Mouse (Mus musculus) heart, embryonic 10.5 days (tissue): Measurements from ENCODE around the gene Lin7a. TPM values are rescaled to one million over a fixed set of nuclear protein-coding genes. Genes with fewer than 3 reads are reported as not detected.

Source experiments
- DNase-seq: peaks from one replicate; pipeline ENCODE4 v3.0.0-alpha.2; 2017; ENCODE audit warnings: low spot score
- H3K27ac ChIP-seq: fragments of 300-500 bp; sonication (generic); 2 replicates; pipeline ENCODE4 v1.5.1; 2016; ENCODE audit warnings: mild to moderate bottlenecking
- H3K27me3 ChIP-seq: fragments of 300-500 bp; sonication (generic); 2 replicates; pipeline ENCODE4 v1.6.1; 2016; ENCODE audit warnings: mild to moderate bottlenecking; ENCODE audit not compliant: poor library complexity, insufficient read depth, severe bottlenecking
- H3K36me3 ChIP-seq: fragments of 300-500 bp; sonication (generic); 2 replicates; pipeline ENCODE4 v1.6.1; 2016; ENCODE audit warnings: mild to moderate bottlenecking, moderate library complexity
- H3K4me1 ChIP-seq: fragments of 300-500 bp; sonication (generic); 2 replicates; pipeline ENCODE4 v1.6.1; 2016; ENCODE audit warnings: mild to moderate bottlenecking
- H3K4me3 ChIP-seq: fragments of 300-500 bp; sonication (generic); 2 replicates; pipeline ENCODE4 v1.5.1; 2016; ENCODE audit warnings: mild to moderate bottlenecking, moderate library complexity
- H3K9me3 ChIP-seq: fragments of 300-500 bp; sonication (generic); 2 replicates; pipeline ENCODE4 v1.6.1; 2016; ENCODE audit warnings: mild to moderate bottlenecking, moderate library complexity
- WGBS: fragments of 180-500 bp; shearing (Covaris S2); methylation state at CpG from one replicate; pipeline ENCODE4 v1.1.7; 2016; 5-methylcytosine and 5-hydroxymethylcytosine counted together
- polyA plus RNA-seq: library from polyadenylated mRNA; unstranded; fragments of >200 nt; fragmentation: Nextera tagmentation; extraction: Ambion mirVana; gene quantifications from 2 replicates; pipeline ENCODE4 v1.2.1, GENCODE M21; 2016

The Lin7a gene
- polyA plus RNA-seq, 1 experiment from 2014 or later, result 2.1 TPM

GRCm38 (mm10) chr10:107325558-107325957, 54.1 kb downstream of the Lin7a start:
- no peak for DNase-seq
- no peaks in the 10 kb centered on the region for H3K36me3 ChIP-seq
- H3K9me3 ChIP-seq, result no peaks in the 10 kb centered on the region
- no peaks in the 10 kb centered on the region for H3K4me1 ChIP-seq
- H3K27me3 ChIP-seq, result no peaks in the 10 kb centered on the region
- no peak overlapping the region for H3K27ac ChIP-seq
- no peak overlapping the region for H3K4me3 ChIP-seq
- WGBS, result 88% methylated on average over 5 of the region's 5 CpGs

GRCm38 (mm10) chr10:107339524-107339923, 68.0 kb downstream of the Lin7a start:
- DNase-seq, result no peak
- no peak overlapping the region for H3K27ac ChIP-seq
- H3K36me3 ChIP-seq, result no peaks in the 10 kb centered on the region
- WGBS, result 82% methylated on average over 3 of the region's 3 CpGs
- no peaks in the 10 kb centered on the region for H3K4me1 ChIP-seq
- no peaks in the 10 kb centered on the region for H3K9me3 ChIP-seq
- no peak overlapping the region for H3K4me3 ChIP-seq
- H3K27me3 ChIP-seq, result no peaks in the 10 kb centered on the region

- H3K36me3 ChIP-seq, result no peaks in the 10 kb centered on the region
- H3K4me3 ChIP-seq, result no peak overlapping the region
- no peak for DNase-seq
- no peaks in the 10 kb centered on the region for H3K9me3 ChIP-seq
- no peaks in the 10 kb centered on the region for H3K27me3 ChIP-seq
- H3K27ac ChIP-seq, result no peak overlapping the region
- H3K4me1 ChIP-seq, result no peaks in the 10 kb centered on the region
- 81% methylated on average over 4 of the region's 4 CpGs for WGBS
Measured at GRCm38 (mm10) chr10:107341151-107341550, 69.7 kb downstream of the Lin7a start.

- H3K27ac ChIP-seq, result no peak overlapping the region
- 48% methylated on average over 3 of the region's 3 CpGs for WGBS
- no peaks in the 10 kb centered on the region for H3K4me1 ChIP-seq
- no peaks in the 10 kb centered on the region for H3K9me3 ChIP-seq
- no peak overlapping the region for H3K4me3 ChIP-seq
- H3K36me3 ChIP-seq, result no peaks in the 10 kb centered on the region
- no peaks in the 10 kb centered on the region for H3K27me3 ChIP-seq
- DNase-seq, result no peak
Measured at GRCm38 (mm10) chr10:107344200-107344599, 72.7 kb downstream of the Lin7a start.

- WGBS, result 77% methylated on average over 3 of the region's 3 CpGs
- no peak overlapping the region for H3K27ac ChIP-seq
- no peaks in the 10 kb centered on the region for H3K4me1 ChIP-seq
- H3K4me3 ChIP-seq, result no peak overlapping the region
- H3K36me3 ChIP-seq, result no peaks in the 10 kb centered on the region
- DNase-seq, result no peak
- H3K9me3 ChIP-seq, result no peaks in the 10 kb centered on the region
- H3K27me3 ChIP-seq, result no peaks in the 10 kb centered on the region
Measured at GRCm38 (mm10) chr10:107347842-107348241, 76.4 kb downstream of the Lin7a start.

- Histone ChIP-seq H3K4me3 (no peak overlapping the region), H3K36me3 (no peaks in the 10 kb centered on the region), H3K27ac (no peak overlapping the region), H3K4me1 (no peaks in the 10 kb centered on the region), H3K9me3 (no peaks in the 10 kb centered on the region), H3K27me3 (no peaks in the 10 kb centered on the region)
- 74% methylated on average over 6 of the region's 6 CpGs for WGBS
- DNase-seq, result no peak
Measured at GRCm38 (mm10) chr10:107351696-107352485, 80.4 kb downstream of the Lin7a start.

- no peak for DNase-seq
- Histone ChIP-seq H3K4me1 (no peaks in the 10 kb centered on the region), H3K27ac (no peak overlapping the region), H3K27me3 (no peaks in the 10 kb centered on the region), H3K9me3 (no peaks in the 10 kb centered on the region), H3K36me3 (no peaks in the 10 kb centered on the region), H3K4me3 (no peak overlapping the region)
- WGBS, result 88% methylated on average over 3 of the region's 3 CpGs
Measured at GRCm38 (mm10) chr10:107353483-107353882, 82.0 kb downstream of the Lin7a start.

- Histone ChIP-seq H3K36me3 (no peaks in the 10 kb centered on the region), H3K27ac (no peak overlapping the region), H3K27me3 (no peaks in the 10 kb centered on the region), H3K4me1 (no peaks in the 10 kb centered on the region), H3K9me3 (no peaks in the 10 kb centered on the region), H3K4me3 (no peak overlapping the region)
- no peak for DNase-seq
- WGBS, result 79% methylated on average over 6 of the region's 6 CpGs
Measured at GRCm38 (mm10) chr10:107358443-107359040, 87.1 kb downstream of the Lin7a start.

- H3K4me1 ChIP-seq, result no peaks in the 10 kb centered on the region
- DNase-seq, result no peak
- H3K9me3 ChIP-seq, result no peaks in the 10 kb centered on the region
- no peak overlapping the region for H3K27ac ChIP-seq
- H3K4me3 ChIP-seq, result no peak overlapping the region
- no peaks in the 10 kb centered on the region for H3K27me3 ChIP-seq
- H3K36me3 ChIP-seq, result no peaks in the 10 kb centered on the region
Measured at GRCm38 (mm10) chr10:107359296-107359695, 87.8 kb downstream of the Lin7a start.

GRCm38 (mm10) chr10:107361546-107361945, 90.1 kb downstream of the Lin7a start:
- Histone ChIP-seq H3K36me3 (no peaks in the 10 kb centered on the region), H3K27me3 (no peaks in the 10 kb centered on the region), H3K4me1 (no peaks in the 10 kb centered on the region), H3K4me3 (no peak overlapping the region), H3K9me3 (no peaks in the 10 kb centered on the region), H3K27ac (no peak overlapping the region)
- no peak for DNase-seq
- 74% methylated on average over 4 of the region's 4 CpGs for WGBS

GRCm38 (mm10) chr10:107362026-107362425, 90.5 kb downstream of the Lin7a start:
- 89% methylated on average over 2 of the region's 2 CpGs for WGBS
- no peak overlapping the region for H3K27ac ChIP-seq
- no peaks in the 10 kb centered on the region for H3K36me3 ChIP-seq
- H3K27me3 ChIP-seq, result no peaks in the 10 kb centered on the region
- no peak for DNase-seq
- no peaks in the 10 kb centered on the region for H3K9me3 ChIP-seq
- no peaks in the 10 kb centered on the region for H3K4me1 ChIP-seq
- no peak overlapping the region for H3K4me3 ChIP-seq

- Histone ChIP-seq H3K27me3 (no peaks in the 10 kb centered on the region), H3K27ac (no peak overlapping the region), H3K9me3 (no peaks in the 10 kb centered on the region), H3K36me3 (no peaks in the 10 kb centered on the region), H3K4me3 (no peak overlapping the region), H3K4me1 (no peaks in the 10 kb centered on the region)
- 88% methylated on average over 16 of the region's 16 CpGs for WGBS
- no peak for DNase-seq
Measured at GRCm38 (mm10) chr10:107363049-107363816, 91.7 kb downstream of the Lin7a start.

- 78% methylated on average over 2 of the region's 2 CpGs for WGBS
- Histone ChIP-seq H3K4me1 (no peaks in the 10 kb centered on the region), H3K27ac (no peak overlapping the region), H3K36me3 (no peaks in the 10 kb centered on the region), H3K4me3 (no peak overlapping the region), H3K9me3 (no peaks in the 10 kb centered on the region), H3K27me3 (no peaks in the 10 kb centered on the region)
- no peak for DNase-seq
Measured at GRCm38 (mm10) chr10:107377218-107377617, 105.7 kb downstream of the Lin7a start.
